Mouse (Mus musculus) olfactory bulb, adult 2 months (tissue): ENCODE measurements around the gene Snx11. TPM values are rescaled to one million over a fixed set of nuclear protein-coding genes. Genes with fewer than 3 reads are reported as not detected.
"Not testable (repeated sequence)": the region's sequence is repeated elsewhere in the genome, so short reads cannot be mapped to it uniquely, and the experiment has no call there.

Experiments
- H3K27ac ChIP-seq: fragments of 200-500 bp; 2 replicates; pipeline ENCODE4 v1.5.1; 2012; ENCODE audit warnings: low read depth, low read length; ENCODE audit not compliant: insufficient read depth
- H3K4me1 ChIP-seq: fragments of 200-500 bp; 2 replicates; pipeline ENCODE4 v1.6.1; 2012; ENCODE audit warnings: low read length; ENCODE audit not compliant: control insufficient read depth, insufficient read depth
- H3K4me3 ChIP-seq: fragments of 200-500 bp; 2 replicates; pipeline ENCODE4 v1.5.1; 2012; ENCODE audit warnings: mild to moderate bottlenecking, low read depth, low read length, moderate library complexity; ENCODE audit not compliant: insufficient read depth
- CTCF ChIP-seq: fragments of 200-500 bp; IDR thresholded peaks from 2 replicates; pipeline ENCODE4 v1.5.1; 2012; ENCODE audit warnings: low read depth, mild to moderate bottlenecking, low read length, moderate library complexity; ENCODE audit not compliant: insufficient read depth
- POLR2A ChIP-seq: fragments of 200-500 bp; IDR thresholded peaks from 2 replicates; pipeline ENCODE4 v1.6.1; 2012; ENCODE audit warnings: mild to moderate bottlenecking, low read depth, low read length, moderate library complexity; ENCODE audit not compliant: insufficient read depth
- WGBS: fragments of 180-500 bp; shearing (Covaris S2); methylation state at CpG from one replicate; pipeline ENCODE4 v1.1.7; 2018; 5-methylcytosine and 5-hydroxymethylcytosine counted together
- polyA plus RNA-seq: library from polyadenylated mRNA; stranded (reverse); fragments of >200 nt; gene quantifications from 2 replicates; pipeline ENCODE4 v1.2.4, GENCODE M21; 2012; ENCODE audit warnings: low replicate concordance; ENCODE audit not compliant: missing spikeins, insufficient read depth, insufficient read length

Snx11 gene
- polyA plus RNA-seq, 1 experiment = not detected

DNA sequence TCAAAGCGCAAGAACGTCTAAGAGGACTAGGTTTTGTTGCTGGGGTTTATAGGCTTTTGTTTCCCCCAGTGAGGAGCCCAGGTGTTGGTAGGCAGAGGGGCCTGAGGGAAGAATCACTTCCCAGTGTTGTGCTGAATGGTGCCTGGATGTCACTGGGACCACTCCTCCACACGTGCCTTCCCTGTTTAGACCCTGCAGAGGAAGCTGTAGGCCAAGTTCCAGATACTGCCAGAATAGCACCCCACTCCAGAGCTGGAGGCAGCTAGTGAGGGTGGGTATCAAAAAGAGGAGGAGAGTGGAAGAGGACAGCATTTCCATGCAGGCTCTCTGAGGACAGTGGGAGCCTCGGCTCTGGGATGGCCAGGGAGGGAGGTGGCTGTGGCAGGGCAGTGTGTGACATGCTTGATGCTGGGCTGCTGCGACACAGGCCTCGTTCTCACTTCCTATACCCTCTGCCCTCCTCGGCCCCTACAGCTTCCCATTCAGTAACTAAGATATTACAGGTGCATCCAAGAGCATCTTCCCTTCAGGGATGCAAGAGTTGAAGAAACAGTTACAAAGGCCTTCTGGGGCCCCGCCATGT is 40.9 kb upstream of the Snx11 start:
- Histone ChIP-seq H3K4me1 (peaks cover 28% of the 10 kb centered on the region), H3K4me3 (no peak overlapping the region), H3K27ac (no peak overlapping the region)
- 70% methylated on average over 8 of the region's 8 CpGs for WGBS
- no peak for TF ChIP-seq POLR2A
- TF ChIP-seq CTCF = no peak

DNA sequence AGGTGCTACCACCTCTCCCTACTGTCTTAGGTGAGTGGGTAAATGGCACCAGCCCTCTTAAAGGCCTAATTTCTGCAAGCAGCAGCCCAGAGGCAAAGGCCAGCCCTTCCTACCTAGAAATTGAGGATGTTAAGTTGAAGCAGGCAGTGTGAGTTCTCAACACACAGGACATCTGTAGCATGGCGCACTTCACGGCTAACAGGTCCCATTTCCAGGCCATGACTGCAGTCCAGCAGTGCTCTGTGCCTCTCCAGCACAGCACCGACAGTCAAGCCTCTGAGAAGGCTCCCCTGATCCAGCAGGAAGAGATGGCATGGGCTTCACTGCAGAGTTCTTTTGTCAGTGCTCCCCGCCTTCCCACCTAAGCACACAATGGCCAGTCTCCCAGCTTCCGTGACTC is 39.6 kb upstream of the Snx11 start:
- Histone ChIP-seq H3K27ac (no peak overlapping the region), H3K4me3 (no peak overlapping the region), H3K4me1 (peaks cover 22% of the 10 kb centered on the region)
- no peak for TF ChIP-seq CTCF
- no peak for TF ChIP-seq POLR2A
- 59% methylated on average over 5 of the region's 5 CpGs for WGBS

DNA sequence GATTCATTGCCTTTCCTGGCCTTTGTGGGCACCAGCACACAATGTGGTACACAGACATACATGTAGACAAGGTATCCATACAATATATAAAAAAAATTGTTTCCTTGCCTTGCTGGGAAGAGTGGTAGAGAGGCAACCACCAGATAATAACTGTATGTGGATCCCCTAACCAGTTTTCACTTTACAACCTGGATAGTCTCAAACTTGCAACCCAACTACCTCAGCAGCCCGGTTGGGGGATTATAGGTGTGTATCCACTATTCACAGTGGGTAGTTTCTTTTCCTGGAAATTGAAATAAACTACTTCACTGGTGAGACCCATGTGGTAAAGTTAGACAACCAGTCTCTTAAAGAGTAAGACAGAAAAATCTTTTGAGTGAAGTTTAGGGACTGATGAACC is 39.1 kb upstream of the Snx11 start:
- no peak overlapping the region for H3K4me3 ChIP-seq
- 89% methylated on average over 1 of the region's 1 CpGs for WGBS
- no peak overlapping the region for H3K27ac ChIP-seq
- peaks cover 22% of the 10 kb centered on the region for H3K4me1 ChIP-seq
- TF ChIP-seq POLR2A (no peak), CTCF (no peak)

DNA sequence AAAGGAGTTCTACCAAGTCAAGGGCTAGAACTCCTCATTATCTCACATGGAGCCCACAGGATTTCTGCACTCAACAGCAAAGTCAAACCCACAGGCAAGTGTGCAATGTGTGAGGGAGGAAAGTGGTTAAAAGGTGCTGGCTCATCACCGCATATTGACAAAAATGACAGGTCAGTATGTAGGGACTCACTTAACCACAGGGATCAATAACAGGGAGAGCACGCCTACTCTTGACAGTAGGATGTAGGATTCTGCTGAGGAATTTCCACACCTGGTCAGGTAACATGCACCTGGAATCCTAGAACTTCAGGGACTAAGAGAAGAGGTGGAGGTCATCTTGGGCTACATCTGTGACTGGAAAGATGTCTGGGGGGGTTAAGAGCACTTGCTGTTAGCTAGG is 38.5 kb upstream of the Snx11 start:
- TF ChIP-seq CTCF (no peak), POLR2A (no peak)
- WGBS = 92% methylated on average over 2 of the region's 2 CpGs
- H3K27ac ChIP-seq = no peak overlapping the region
- no peak overlapping the region for H3K4me3 ChIP-seq
- peaks cover 22% of the 10 kb centered on the region for H3K4me1 ChIP-seq

GRCm38 (mm10) chr11:96814443-96814842 is 37.1 kb upstream of the Snx11 start:
- TF ChIP-seq POLR2A (no peak), CTCF (no peak)
- 89% methylated on average over 2 of the region's 2 CpGs for WGBS
- peaks cover 19% of the 10 kb centered on the region for H3K4me1 ChIP-seq
- no peak overlapping the region for H3K27ac ChIP-seq
- H3K4me3 ChIP-seq = no peak overlapping the region

DNA sequence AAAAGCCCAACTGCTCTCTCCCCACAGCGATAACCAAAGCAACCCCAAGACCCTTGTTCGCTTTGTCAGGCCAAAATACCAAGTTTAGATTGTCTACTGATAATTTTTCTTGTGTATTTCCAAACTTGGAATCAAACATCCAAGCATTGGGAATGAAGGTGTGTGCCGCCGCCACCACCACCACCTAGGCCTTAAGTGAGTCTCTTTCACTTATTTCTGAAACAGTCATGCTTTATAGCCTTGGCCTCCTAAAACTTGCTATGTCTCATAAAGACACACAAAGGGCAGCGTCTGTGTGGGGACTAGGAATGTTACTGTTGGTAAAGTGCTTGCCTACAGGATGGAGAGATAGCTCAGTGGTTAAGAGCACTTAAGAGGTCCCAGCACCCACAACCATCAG is 36.6 kb upstream of the Snx11 start:
- TF ChIP-seq CTCF (no peak), POLR2A (no peak)
- Histone ChIP-seq H3K4me1 (peaks cover 13% of the 10 kb centered on the region), H3K27ac (no peak overlapping the region), H3K4me3 (no peak overlapping the region)
- 91% methylated on average over 5 of the region's 5 CpGs for WGBS

GRCm38 (mm10) chr11:96813455-96813854 is 36.1 kb upstream of the Snx11 start:
- no peak overlapping the region for H3K4me3 ChIP-seq
- peaks cover 9% of the 10 kb centered on the region; the same call in 1 of the 2 replicates for H3K4me1 ChIP-seq
- H3K27ac ChIP-seq = no peak overlapping the region
- WGBS = 86% methylated on average over 4 of the region's 4 CpGs
- TF ChIP-seq CTCF = no peak
- TF ChIP-seq POLR2A = no peak

DNA sequence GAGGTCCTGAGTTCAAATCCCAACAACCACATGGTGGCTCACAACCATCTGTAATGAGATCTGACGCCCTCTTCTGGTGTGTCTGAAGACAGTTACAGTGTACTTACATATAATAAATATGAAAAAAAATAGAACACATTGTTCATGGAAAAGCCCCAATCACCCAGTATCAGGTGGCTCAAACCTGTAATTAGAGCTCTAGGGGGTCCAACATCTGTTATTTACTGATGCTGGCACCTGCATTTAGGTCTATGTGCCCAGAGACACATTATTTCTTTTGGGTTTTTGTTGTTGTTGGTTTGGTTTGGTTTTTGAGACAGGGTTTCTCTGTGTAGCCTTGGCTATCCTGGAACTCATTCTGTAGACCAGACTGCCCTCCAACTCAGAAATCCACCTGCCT is 33.8 kb upstream of the Snx11 start:
- 70% methylated on average over 1 of the region's 1 CpGs for WGBS
- H3K4me3 ChIP-seq, H3K27ac ChIP-seq, H3K4me1 ChIP-seq: not testable (repeated sequence)

GRCm38 (mm10) chr11:96809562-96810235 is 32.3 kb upstream of the Snx11 start:
- TF ChIP-seq CTCF (no peak), POLR2A (no peak)
- Histone ChIP-seq H3K4me3 (no peak overlapping the region), H3K4me1 (no peaks in the 10 kb centered on the region), H3K27ac (no peak overlapping the region)
- WGBS = 87% methylated on average over 6 of the region's 6 CpGs

GRCm38 (mm10) chr11:96808066-96808465 is 30.7 kb upstream of the Snx11 start:
- Histone ChIP-seq H3K27ac (no peak overlapping the region), H3K4me1 (no peaks in the 10 kb centered on the region), H3K4me3 (no peak overlapping the region)
- WGBS = 10% methylated on average over 1 of the region's 1 CpGs
- TF ChIP-seq POLR2A (no peak), CTCF (no peak)

- H3K27ac ChIP-seq = no peak overlapping the region
- no peak for TF ChIP-seq POLR2A
- no peak for TF ChIP-seq CTCF
- WGBS = 94% methylated on average over 5 of the region's 5 CpGs
- H3K4me1 ChIP-seq = no peaks in the 10 kb centered on the region
- no peak overlapping the region for H3K4me3 ChIP-seq
These were observed 28.2 kb upstream of the Snx11 start for GRCm38 (mm10) chr11:96805606-96806005.
